Mouse (Mus musculus) heart, postnatal 0 days (tissue): ENCODE measurements around the gene Ercc1. TPM values are rescaled to one million over a fixed set of nuclear protein-coding genes. Genes with fewer than 3 reads are reported as not detected.

Experiments used
- ATAC-seq: fragments of 200-750 bp; cut with Nextera tagmentation; 2 replicates; pipeline ENCODE4 v1.8.0; 2017; ENCODE audit warnings: low read depth, moderate number of reproducible peaks, moderate library complexity; ENCODE audit not compliant: insufficient read depth
- DNase-seq: peaks from one replicate; pipeline ENCODE4 v3.0.0-alpha.2; 2016; ENCODE audit warnings: low spot score
- H3K27ac ChIP-seq: fragments of 300-500 bp; sonication (generic); 2 replicates; pipeline ENCODE4 v1.5.1; 2014; ENCODE audit warnings: low read depth, mild to moderate bottlenecking
- H3K27me3 ChIP-seq: fragments of 300-500 bp; sonication (generic); 2 replicates; pipeline ENCODE4 v1.6.1; 2014; ENCODE audit warnings: low read length, mixed read lengths; ENCODE audit not compliant: control insufficient read depth, insufficient read depth
- H3K36me3 ChIP-seq: fragments of 300-500 bp; sonication (generic); replicated peaks from 2 replicates; pipeline ENCODE4 v1.6.1; 2014; ENCODE audit warnings: low read length, mixed read lengths; ENCODE audit not compliant: control insufficient read depth, insufficient read depth
- H3K4me1 ChIP-seq: fragments of 300-500 bp; sonication (generic); 2 replicates; pipeline ENCODE4 v1.6.1; 2014; ENCODE audit warnings: antibody characterized with exemption; ENCODE audit not compliant: control insufficient read depth, insufficient read depth
- H3K4me2 ChIP-seq: fragments of 300-500 bp; sonication (generic); 2 replicates; pipeline ENCODE4 v1.6.1; 2014; ENCODE audit warnings: low read depth, mild to moderate bottlenecking, low read length, moderate library complexity
- H3K4me3 ChIP-seq: fragments of 300-500 bp; sonication (generic); 2 replicates; pipeline ENCODE4 v1.5.1; 2014; ENCODE audit warnings: low read depth, low read length
- H3K9ac ChIP-seq: fragments of 300-500 bp; sonication (generic); replicated peaks from 2 replicates; pipeline ENCODE4 v1.6.1; 2014; ENCODE audit warnings: low read depth, low read length, mixed read lengths
- H3K9me3 ChIP-seq: fragments of 300-500 bp; sonication (generic); replicated peaks from 2 replicates; pipeline ENCODE4 v1.6.1; 2016; ENCODE audit warnings: low read length; ENCODE audit not compliant: control insufficient read depth
- CTCF ChIP-seq: IDR thresholded peaks from 2 replicates; pipeline ENCODE4 v1.5.1; 2016; ENCODE audit warnings: antibody characterized with exemption, control low read depth, low read depth
- EP300 ChIP-seq: IDR thresholded peaks from 2 replicates; pipeline ENCODE4 v1.6.1; 2016; ENCODE audit warnings: antibody characterized with exemption, low read depth
- WGBS: fragments of 180-500 bp; shearing (Covaris S2); extraction: QIAGEN DNeasy Blood & Tissue Kit; methylation state at CpG from one replicate; pipeline ENCODE4 v1.1.7; 2014; 5-methylcytosine and 5-hydroxymethylcytosine counted together
- polyA plus RNA-seq: library from polyadenylated mRNA; unstranded; fragments of >200 nt; fragmentation: Nextera tagmentation; extraction: Ambion mirVana; gene quantifications from 2 replicates; pipeline ENCODE4 v1.2.1, GENCODE M21; 2015
- total RNA-seq: library from RNA; depleted of rRNA; stranded (reverse); fragments of >200 nt; gene quantifications from 2 replicates; pipeline ENCODE4 v1.2.3, GENCODE M21; 2014; ENCODE audit warnings: low replicate concordance

Ercc1 gene
- total and polyA plus RNA-seq, 2 experiments from 2014 or later, result 26.2 to 55.2 TPM

DNA sequence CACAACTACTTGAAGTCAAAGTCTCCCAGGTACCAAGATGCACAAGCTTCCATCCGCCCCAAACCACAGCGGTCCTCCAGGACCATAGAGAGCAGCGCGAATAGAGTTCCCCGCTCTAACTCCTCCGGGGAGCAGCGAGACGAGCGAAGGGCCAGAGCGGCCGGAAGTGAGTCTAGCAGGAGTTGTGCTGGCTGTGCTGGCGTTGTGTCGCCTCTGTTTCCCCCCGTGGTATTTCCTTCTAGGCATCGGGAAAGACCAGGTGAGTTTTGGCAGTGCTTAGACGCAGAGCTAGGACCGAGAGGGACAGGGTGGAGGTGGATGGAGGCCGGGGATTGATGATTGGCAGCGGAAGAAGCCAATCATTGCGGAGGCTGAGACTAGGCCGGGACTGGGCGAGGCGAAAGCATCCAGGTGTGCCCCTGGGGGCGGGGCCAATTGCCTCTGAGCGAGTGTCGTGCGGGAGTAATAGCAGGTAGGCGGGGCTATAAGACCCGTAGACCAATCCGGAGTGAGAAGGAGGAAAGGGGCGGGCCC is 427 bp downstream of the Ercc1 start:
- Histone ChIP-seq H3K9ac (peak overlapping the region; percentile 53), H3K4me2 (peak overlapping the region; percentile 65), H3K4me1 (peaks cover 19% of the 10 kb centered on the region), H3K4me3 (peak overlapping the region; percentile 75), H3K27ac (peak overlapping the region; percentile 70), H3K9me3 (no peaks in the 10 kb centered on the region), H3K27me3 (no peaks in the 10 kb centered on the region), H3K36me3 (peaks cover 17% of the 10 kb centered on the region)
- TF ChIP-seq EP300 (0 out of 2 replicates have a peak, but pooled peaks have one; percentile 22), CTCF (no peak)
- peak; percentile 89 for DNase-seq
- under 1% methylated on average over 31 of the region's 31 CpGs for WGBS
- peak; percentile 74 for ATAC-seq

- WGBS, result 66% methylated on average over 13 of the region's 13 CpGs
- no peak overlapping the region for H3K9ac ChIP-seq
- no peak for TF ChIP-seq CTCF
- TF ChIP-seq EP300, result no peak
- ATAC-seq, result no peak
- H3K27me3 ChIP-seq, result no peaks in the 10 kb centered on the region
- H3K4me3 ChIP-seq, result no peak overlapping the region
- H3K9me3 ChIP-seq, result no peaks in the 10 kb centered on the region
- H3K27ac ChIP-seq, result 0 out of 2 replicates have a peak overlapping the region, but pooled peaks have one; percentile 38
- H3K4me1 ChIP-seq, result peaks cover 9% of the 10 kb centered on the region
- H3K4me2 ChIP-seq, result no peak overlapping the region
- H3K36me3 ChIP-seq, result peaks cover 50% of the 10 kb centered on the region
- no peak for DNase-seq
Measured at GRCm38 (mm10) chr7:19349188-19349915, 4.8 kb downstream of the Ercc1 start.

DNA sequence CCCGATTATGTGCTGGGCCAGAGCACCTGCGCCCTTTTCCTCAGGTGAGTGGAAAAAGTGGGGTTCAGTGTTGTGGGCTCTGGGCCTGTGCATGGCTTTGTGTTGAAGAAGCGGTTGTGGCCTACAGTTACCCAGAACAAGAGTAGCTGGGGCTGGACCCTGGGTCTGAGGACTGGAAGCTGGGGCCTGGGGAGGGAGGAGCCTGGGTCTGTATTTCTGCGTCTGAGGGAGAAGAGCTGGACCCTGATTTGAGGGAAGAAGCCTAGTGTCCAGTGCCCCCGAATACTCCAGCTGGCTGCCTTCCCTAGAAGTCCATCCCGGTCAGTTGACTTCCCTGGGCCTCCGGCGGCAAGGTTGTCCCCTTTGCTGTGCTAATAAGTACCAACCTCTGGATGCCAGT is 5.6 kb downstream of the Ercc1 start:
- H3K36me3 ChIP-seq, result peaks cover 59% of the 10 kb centered on the region
- ATAC-seq (no peak), DNase-seq (no peak)
- no peak overlapping the region for H3K4me3 ChIP-seq
- no peak overlapping the region for H3K27ac ChIP-seq
- H3K4me1 ChIP-seq, result peaks cover 7% of the 10 kb centered on the region
- no peak overlapping the region for H3K4me2 ChIP-seq
- WGBS, result 90% methylated on average over 8 of the region's 8 CpGs
- TF ChIP-seq CTCF, result no peak
- no peak for TF ChIP-seq EP300
- H3K27me3 ChIP-seq, result no peaks in the 10 kb centered on the region
- H3K9me3 ChIP-seq, result no peaks in the 10 kb centered on the region
- no peak overlapping the region for H3K9ac ChIP-seq

GRCm38 (mm10) chr7:19354991-19355390 is 10.4 kb downstream of the Ercc1 start:
- TF ChIP-seq EP300 (no peak), CTCF (no peak)
- no peak overlapping the region for H3K27ac ChIP-seq
- no peak for ATAC-seq
- H3K36me3 ChIP-seq, result peaks cover 51% of the 10 kb centered on the region
- no peaks in the 10 kb centered on the region for H3K27me3 ChIP-seq
- peaks cover 8% of the 10 kb centered on the region for H3K4me1 ChIP-seq
- no peak overlapping the region for H3K4me2 ChIP-seq
- no peak for DNase-seq
- 82% methylated on average over 5 of the region's 5 CpGs for WGBS
- H3K4me3 ChIP-seq, result no peak overlapping the region
- no peaks in the 10 kb centered on the region for H3K9me3 ChIP-seq
- H3K9ac ChIP-seq, result no peak overlapping the region

DNA sequence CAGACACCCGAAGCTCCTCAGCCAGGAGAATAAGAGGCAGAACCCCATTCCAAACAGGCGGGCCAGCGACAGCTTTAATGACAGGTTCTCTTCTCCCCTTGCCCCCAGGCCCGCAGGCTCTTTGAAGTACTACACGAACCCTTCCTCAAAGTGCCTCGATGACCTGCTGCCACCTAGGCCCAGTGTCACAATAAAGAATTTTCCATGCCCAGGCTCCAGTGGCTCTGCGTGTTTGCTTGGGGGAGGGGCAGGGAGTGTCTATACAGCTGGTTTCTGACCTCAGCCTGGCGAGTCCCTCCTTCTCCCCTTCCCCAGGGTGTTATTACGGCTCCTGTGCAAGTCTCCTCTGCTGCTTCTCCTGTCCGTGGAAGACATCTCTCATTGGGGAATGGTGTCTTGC is 11.7 kb downstream of the Ercc1 start:
- H3K27ac ChIP-seq, result no peak overlapping the region
- no peaks in the 10 kb centered on the region for H3K9me3 ChIP-seq
- peaks cover 8% of the 10 kb centered on the region for H3K4me1 ChIP-seq
- DNase-seq (no peak), ATAC-seq (no peak)
- H3K9ac ChIP-seq, result no peak overlapping the region
- H3K4me2 ChIP-seq, result no peak overlapping the region
- TF ChIP-seq EP300 (no peak), CTCF (no peak)
- peaks cover 42% of the 10 kb centered on the region for H3K36me3 ChIP-seq
- WGBS, result 74% methylated on average over 10 of the region's 10 CpGs
- no peak overlapping the region for H3K4me3 ChIP-seq
- no peaks in the 10 kb centered on the region for H3K27me3 ChIP-seq
